Mouse (Mus musculus) E14TG2a.4 (cell line): ENCODE data around the gene Foxo3.

Experiments used
- CTCF ChIP-seq: conservative IDR thresholded peaks from 2 replicates; pipeline ENCODE4 v1.5.1; 2014; ENCODE audit warnings: low read length
- NANOG ChIP-seq: IDR thresholded peaks from 2 replicates; pipeline ENCODE4 v1.6.1; 2014; ENCODE audit warnings: borderline replicate concordance, low read length, mixed read lengths
- POU5F1 ChIP-seq: IDR thresholded peaks from 2 replicates; pipeline ENCODE4 v1.6.1; 2014; ENCODE audit warnings: low read length, borderline replicate concordance

- TF ChIP-seq CTCF (no peak), POU5F1 (no peak), NANOG (no peak)
Measured at GRCm38 (mm10) chr10:42174283-42174682, 102.3 kb downstream of the Foxo3 start.
